Mouse (Mus musculus): Measurements from ENCODE around the gene Nxf2. TPM values are rescaled to one million over a fixed set of nuclear protein-coding genes. Genes with fewer than 3 reads are reported as not detected.
"Not testable (repeated sequence)": the region's sequence is repeated elsewhere in the genome, so short reads cannot be mapped to it uniquely, and the experiment has no call there.

The Nxf2 gene
- 0.13 and 0.18 TPM in 2 replicates for polyA plus RNA-seq (2012; rRNA removed)

DNA sequence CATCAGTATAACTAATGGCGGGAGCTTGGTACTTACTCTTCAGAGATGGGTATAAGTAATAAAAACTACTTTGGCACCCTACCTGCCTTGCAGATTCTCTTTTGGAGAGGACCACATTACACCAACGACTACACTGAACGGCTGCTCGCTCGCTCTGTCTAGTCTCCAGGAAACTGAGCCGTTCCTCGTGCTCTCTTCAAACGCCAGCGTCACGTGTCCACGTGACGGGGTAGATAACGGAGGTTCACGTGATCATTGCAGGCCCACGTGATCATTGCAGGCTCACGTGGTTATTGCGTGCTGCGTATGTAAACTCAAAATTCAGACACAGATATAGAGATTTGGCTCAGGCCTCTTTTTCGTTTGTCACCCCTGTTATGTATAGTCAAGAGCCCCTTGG lies at the start of gene Nxf2:
Gene Nxf2 (minus strand): TSS at position 209 of the 400 bp plus-strand sequence.
- DNase-seq (ENCODE audit: extremely low spot score in 1 of 2, low spot score in 1 of 2): no peak

DNA sequence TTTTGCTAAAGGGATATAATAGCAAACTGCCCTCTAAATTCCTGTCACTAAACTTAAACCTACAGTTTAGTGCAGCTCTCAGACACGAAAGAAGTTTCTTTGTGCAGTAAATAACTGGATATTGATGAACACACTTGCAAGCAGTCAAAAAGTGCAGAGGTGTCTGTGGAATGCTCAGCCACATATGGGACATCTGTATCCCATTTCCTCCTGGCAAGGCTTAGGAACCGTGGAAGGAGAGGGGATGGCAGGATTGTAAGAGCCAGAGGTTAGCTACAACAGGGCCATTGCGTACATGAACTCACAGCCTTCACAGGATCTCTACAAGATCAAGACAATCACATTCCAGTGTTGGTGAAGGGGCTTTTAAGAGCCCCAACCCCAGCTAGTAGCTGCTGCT lies 46.8 kb upstream of the Nxf2 start:
- no peak for DNase-seq (ENCODE audit: extremely low spot score in 1 of 2, low spot score in 1 of 2)

DNA sequence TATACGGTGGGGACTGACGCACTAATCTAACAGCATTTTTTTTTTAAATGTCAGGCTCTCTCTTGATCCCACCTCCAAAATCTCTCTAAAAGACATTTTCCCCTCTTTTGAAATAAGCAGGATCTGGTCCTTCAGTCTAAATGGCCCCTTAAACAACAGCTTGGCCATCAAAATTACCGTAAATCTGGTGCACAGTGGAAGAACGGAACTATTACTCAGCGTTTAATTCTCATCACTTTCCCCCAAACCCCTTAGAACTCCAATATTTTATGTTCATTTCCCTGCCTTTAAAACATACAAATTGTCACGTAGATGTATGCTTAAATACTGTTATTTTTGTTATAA lies 44.9 kb upstream of the Nxf2 start:
- no peak for DNase-seq (ENCODE audit: extremely low spot score in 1 of 2, low spot score in 1 of 2)

DNA sequence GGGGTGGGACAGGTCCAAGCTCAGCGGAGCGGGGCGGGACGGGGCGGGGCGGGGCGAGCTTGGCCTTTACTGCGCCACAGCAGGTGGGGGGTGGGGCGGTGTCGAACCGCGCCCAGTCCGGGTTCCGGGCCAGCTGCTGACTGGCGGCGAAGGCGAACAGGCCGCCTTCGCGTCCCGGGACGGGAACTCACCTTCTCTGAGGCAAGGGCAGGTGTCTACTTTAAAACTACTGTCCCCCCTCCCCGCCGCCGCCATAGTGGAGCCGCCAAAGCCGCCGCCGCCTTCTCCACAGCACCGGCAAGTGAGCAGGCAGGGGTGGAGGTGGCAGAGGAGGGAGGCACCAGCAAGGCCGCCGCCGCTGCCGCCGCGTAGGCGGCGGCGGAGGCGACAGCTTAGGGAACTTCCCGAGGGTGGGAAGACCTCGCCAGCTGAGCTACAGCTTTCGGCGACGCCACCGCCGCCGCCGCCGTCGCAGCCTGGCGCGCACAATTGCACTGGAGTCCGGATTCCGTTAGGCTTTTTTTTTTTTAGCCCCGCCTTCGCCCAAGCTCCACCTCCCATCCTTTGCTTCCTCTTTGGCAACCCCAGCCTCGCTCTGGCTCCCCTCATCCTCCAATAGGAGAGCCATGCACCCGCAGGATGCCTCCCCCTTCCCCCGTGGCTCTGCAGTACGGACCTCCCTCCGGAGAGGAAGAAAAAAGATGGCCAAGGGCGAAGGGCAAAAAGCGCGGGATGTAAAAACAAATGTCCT lies 44.3 kb upstream of the Nxf2 start, which contains the start of gene Zmat1:
Gene Zmat1 (minus strand): TSS at position 490 of the 751 bp plus-strand sequence.
- DNase-seq (ENCODE audit: extremely low spot score in 1 of 2, low spot score in 1 of 2): peak; percentile 87 to 89

DNA sequence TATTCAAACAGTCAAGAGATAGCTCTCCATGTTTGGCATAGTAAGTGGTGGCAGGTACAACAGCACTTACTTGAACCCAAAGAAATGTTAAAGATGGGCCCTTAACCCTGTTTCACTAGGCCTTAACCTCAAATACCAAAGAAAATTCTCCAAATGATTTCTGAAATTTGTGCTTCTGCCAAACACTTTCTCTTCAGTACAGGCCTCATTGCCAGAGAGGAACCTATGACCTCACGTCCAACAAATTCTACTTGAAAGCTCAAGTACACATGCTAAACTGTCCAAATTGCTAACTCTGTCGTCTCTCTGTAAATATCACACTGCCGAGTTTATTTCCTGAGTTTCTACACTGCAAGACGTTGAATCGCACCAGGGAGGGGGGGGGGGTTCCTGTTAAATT lies 43.5 kb upstream of the Nxf2 start:
- DNase-seq (ENCODE audit: extremely low spot score in 1 of 2, low spot score in 1 of 2): no peak

DNA sequence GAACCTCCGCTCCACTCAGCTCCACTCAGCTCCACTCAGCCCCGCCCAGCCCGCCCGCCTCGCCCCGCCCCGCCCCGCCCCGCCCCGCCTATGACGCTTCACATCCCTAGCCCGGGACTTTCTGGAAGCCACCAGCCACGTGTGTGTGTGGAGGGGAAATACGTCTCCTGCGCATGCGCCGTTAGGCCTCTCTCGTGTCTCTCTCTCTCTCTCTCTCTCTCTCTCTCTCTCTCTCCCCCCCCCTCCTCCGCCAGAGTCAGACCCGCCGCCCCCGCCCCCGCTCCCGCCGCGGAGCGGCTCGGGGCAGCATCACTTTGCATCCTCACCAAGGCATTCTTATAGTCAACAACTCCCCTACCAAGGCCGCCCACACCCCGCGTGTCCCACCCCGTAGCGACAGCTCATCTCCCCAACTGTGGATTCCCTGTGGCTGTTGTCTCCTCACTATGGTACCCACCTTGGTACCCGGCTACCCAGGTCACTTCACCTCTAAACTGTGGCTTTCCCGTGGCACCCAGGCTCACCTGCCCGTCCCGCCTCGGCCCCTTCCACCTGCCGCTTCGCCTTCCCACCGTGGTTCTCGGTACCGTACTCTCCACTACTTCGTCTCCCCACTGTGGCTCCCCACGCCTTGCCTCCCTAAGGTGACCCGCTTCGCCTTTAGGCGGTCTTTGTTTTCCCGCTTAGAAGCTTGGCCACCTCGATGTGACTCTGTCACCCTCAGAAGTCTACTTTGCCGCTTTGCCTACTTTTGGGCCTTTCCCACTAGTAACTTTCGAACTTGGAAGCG lies 1.1 kb downstream of the Nxf2 start:
- peak; percentile 26 to 53 for DNase-seq (ENCODE audit: extremely low spot score in 1 of 2, low spot score in 1 of 2)

DNA sequence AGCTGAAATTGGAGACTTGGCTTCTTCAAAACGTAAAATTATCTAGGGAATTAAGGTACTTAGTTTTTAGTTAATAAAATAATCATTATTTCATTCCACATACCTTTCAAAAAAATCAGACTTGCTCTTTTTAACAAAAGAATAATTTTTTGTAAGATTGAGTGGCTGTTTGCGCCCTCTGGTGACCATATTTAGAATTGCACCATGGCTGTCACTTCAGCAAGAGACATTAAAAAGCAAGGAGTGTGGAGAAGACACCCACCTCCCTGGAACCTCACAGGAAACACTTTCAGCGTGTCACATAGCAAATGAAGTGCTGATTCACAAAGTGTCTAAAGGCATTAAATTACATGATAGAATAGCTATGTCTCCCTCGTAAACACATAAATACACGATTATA lies 34.2 kb downstream of the Nxf2 start:
- DNase-seq (ENCODE audit: extremely low spot score in 1 of 2, low spot score in 1 of 2): peak in 1 of 2 experiments; percentile 57

DNA sequence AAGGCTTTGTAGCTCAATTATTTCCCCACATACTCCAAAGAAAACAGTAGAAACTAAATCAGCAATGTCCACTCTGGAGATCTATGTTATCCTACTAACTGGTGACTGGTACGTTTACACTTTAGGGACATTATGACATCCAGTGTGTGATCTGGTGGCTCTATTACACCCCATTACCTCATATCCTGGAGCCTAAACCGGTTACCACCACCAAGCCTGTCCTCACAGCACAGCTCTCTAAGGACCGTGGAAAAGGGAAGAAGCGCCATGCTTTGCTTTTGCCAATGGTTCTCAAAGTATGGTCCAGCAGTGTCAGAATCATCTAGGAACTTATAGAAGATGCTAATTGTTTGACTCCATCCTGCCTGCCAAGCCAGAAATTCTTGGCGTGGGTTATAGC lies 34.6 kb downstream of the Nxf2 start:
- no peak for DNase-seq (ENCODE audit: extremely low spot score in 1 of 2, low spot score in 1 of 2)

DNA sequence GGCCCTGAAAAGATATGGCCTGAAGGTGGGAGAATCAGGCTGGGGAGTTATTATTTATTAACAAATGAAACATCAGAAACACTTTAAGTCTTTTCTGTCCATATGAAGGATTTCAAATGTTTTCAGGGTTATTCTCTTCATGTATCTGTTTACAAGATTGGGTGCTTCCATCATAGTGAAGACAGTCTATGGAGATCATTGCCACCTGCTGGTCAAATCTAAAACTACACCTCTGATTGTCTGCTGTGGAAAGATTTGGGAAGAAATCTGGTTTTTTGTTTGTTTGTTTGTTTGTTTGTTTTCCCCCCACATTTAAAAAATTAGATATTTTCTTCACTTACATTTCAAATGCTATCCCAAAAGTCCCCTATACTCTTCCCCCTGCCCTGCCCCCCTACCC lies 39.5 kb downstream of the Nxf2 start:
- DNase-seq (ENCODE audit: extremely low spot score in 1 of 2, low spot score in 1 of 2): peak in 1 of 2 experiments; percentile 71

DNA sequence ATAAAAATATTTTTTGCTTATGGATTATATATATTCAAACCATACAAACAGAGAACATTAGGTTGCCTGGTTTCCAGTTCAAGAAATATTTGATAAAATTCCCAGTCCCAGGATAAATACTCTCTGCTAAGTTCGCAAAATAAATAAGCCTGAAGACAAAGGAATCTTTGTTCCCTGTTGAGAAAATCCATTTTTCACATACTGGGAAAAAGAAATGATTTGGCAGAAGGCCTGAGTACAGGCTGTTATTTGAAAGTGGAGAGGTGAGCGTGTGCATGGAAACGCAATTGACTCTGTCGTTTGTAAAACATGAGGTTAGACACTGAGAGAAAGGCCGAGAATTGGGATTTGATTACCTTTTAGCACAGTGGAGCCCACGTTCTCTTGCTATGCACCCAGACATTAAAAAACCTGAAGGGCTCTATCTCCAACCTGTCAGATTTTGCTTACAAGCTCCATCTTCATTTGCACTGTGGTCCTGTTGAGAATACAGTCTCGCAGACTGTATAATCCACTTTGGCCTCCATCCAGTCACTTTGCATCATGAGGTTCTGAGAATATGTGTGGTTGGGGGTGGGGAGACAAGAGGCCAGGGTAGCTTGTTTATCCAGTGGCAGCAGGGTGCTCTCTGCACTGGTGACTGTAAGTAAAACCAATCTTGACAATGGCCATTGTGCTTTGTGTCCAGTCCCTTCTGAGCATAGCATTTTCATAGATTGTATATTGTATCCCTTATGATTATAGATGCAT lies 40.7 kb downstream of the Nxf2 start:
- no peak for DNase-seq (ENCODE audit: extremely low spot score in 1 of 2, low spot score in 1 of 2)

DNA sequence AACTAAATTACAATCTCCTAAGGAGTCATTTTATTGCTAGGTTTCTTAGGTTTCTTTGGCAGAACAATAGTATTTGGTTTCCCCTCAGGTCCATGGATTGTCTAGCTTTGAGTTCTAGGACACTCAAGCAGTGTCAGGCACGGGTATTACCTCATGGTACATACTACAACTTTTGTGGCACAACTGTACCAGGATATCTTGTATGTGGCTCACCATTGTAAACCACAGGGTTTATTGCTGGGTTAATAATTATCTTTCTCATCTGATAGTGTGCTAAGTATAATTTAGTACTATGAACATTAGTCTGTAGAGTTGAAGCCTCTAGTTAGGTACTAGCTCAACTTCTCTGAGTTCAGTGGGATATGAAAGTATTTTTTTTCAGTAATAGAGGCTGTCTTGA lies 45.3 kb downstream of the Nxf2 start:
- DNase-seq (ENCODE audit: extremely low spot score in 1 of 2, low spot score in 1 of 2): no peak

DNA sequence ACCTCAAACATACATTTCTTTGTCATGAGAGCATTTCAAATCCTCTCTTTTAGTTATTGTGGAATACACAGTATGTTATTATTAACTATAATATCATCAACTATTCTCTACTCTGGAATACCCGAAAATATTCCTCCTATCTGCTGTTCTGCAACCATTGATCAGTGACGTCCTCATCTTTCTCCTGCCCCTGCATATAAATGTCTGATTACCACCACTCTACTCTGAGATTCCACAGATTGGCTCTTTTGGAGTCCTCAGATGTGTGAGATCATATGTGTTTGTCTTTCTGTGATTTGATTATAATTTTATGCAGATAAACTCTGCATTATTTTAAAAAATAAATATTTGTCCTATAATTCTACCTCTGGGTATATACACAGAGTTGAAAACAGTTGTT lies 48.8 kb downstream of the Nxf2 start:
- DNase-seq (ENCODE audit: extremely low spot score in 1 of 2, low spot score in 1 of 2): no peak

DNA sequence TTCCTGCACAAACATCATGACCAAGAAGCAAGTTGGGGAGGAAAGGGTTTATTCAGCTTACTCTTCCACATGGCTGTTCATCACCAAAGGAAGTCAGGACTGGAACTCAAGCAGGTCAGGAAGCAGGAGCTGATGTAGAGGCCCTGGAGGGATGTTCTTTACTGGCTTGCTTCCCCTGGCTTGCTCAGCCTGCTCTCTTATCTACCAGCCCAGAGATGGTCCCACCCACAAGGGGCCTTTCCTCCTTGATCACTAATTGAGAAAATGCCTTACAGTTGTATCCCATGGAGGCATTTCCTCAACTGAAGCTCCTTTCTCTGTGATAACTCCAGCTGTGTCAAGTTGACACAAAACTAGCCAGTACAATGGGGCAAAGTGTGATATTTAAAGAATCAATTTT lies 49.2 kb downstream of the Nxf2 start:
- DNase-seq (ENCODE audit: extremely low spot score in 1 of 2, low spot score in 1 of 2): not testable (repeated sequence)

DNA sequence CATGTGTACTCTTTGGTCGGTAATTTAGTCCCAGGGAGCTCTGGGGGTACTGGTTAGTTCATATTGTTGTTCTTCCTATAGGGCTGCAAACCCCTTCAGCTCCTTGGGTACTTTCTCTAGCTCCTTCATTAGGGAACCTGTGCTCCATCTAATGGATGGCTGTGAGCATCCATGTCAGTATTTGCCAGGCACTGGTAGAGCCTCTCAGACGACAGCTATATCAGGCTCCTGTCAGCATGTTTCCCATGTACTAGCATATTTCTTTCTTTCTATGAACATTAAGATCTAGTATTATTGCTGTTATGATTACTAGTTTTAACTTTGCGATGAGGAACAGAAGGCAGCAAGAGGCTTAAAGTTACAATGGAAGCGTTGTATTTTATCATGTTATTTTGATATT lies 49.7 kb downstream of the Nxf2 start:
- DNase-seq (ENCODE audit: extremely low spot score in 1 of 2, low spot score in 1 of 2): no peak

DNA sequence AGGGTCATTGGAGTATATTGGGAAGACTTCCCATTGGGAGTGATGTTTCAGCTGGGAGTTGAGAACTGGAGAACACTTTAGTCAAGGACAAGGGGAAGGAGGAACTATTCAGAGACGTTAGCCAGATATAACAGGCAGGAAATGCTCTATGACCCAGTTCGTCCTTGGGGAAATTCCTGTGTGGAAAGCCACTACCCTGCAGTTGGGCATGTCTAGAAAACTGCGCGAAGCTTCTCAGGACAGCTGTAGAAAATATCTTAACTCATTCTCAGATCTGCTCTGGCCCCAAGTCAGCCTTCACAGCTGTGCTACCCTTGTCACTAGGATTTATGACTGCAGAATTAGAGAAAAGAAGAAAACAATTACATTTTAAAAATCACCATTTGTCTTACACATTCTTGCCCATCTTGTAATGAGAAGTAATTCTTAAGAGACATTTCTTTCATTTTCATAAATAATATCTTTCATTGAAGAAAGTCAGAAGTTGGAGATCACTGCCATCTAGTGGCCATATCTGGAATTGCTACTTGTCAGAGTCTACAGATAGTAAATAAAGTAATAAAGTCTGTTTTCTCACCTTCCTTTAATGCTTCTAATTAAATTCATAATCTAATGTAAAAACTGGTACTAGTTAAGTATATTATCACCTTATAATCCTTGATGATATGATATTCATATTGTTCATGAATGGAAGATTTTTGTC lies 51.2 kb downstream of the Nxf2 start:
- DNase-seq (ENCODE audit: extremely low spot score in 1 of 2, low spot score in 1 of 2): peak in 1 of 2 experiments; percentile 68

DNA sequence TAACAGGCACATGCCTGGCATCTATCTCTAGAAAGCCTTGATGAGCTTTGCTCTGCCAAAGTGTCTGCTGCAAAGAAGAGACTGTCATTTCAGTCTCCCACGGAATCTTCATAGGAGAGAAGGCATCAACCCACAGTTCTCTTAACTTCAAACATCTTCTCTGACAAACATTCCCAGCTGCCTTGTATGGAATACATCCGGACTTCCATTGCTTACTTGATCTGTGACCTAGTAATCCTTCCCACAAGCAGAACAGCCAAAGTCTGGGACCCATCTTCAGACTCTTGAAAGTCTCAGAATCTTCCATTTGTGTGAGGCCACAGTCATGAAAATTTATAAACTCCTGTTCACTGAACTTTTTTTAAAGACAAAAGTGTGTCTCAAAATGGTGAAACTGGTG lies 51.7 kb downstream of the Nxf2 start:
- no peak for DNase-seq (ENCODE audit: extremely low spot score in 1 of 2, low spot score in 1 of 2)

DNA sequence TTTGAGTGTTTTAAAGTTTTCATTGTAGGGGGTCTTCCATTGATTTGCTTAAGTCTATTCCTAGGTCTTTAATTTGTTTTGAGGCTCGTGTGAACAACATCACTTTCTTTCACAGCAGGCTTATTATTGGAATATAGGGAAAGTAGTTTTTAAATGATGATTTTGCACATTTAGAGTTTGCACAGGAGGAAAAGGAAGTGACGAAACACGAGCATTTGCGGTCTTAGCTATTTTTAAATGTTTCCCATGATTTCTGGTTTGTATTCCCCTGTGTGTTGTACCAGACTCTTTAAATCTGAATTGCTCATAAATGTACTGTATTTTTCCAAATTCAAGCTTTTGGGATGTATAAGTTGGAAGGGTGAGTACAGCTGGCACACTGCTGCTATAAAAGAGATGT lies 54.2 kb downstream of the Nxf2 start:
- DNase-seq (ENCODE audit: extremely low spot score in 1 of 2, low spot score in 1 of 2): no peak

All from frontal cortex, adult 2 months (tissue).